Mouse (Mus musculus): Measurements from ENCODE around the gene Adora1.
A peak's percentile ranks its signal among the peaks of the same experiment; 100 is the strongest.

The Adora1 gene

DNA sequence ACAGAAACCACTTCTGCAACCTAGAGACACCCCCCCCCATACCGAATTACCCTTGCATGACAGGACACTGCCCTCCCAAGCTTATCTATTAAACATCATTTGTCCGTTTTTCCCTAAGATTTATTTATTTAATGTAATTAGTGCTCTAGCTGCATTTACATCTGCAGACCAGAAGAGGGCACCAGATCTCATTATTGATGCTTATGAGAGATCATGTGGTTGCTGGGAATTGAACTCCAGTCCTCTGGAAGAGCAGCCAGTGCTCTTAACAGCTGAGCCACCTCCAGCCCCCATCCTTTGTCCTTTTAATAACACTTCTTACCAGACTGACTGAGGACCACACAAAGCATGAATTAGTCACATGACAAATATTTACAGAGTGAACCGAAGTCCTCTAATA, 80.6 kb downstream of the Adora1 start:
- DNase-seq (ENCODE audit: low read depth, low spot score): no peak

- no peak for DNase-seq (ENCODE audit: low read depth, low spot score)
Observed at GRCm38 (mm10) chr1:134154121-134154520, 81.1 kb downstream of the Adora1 start.

DNA sequence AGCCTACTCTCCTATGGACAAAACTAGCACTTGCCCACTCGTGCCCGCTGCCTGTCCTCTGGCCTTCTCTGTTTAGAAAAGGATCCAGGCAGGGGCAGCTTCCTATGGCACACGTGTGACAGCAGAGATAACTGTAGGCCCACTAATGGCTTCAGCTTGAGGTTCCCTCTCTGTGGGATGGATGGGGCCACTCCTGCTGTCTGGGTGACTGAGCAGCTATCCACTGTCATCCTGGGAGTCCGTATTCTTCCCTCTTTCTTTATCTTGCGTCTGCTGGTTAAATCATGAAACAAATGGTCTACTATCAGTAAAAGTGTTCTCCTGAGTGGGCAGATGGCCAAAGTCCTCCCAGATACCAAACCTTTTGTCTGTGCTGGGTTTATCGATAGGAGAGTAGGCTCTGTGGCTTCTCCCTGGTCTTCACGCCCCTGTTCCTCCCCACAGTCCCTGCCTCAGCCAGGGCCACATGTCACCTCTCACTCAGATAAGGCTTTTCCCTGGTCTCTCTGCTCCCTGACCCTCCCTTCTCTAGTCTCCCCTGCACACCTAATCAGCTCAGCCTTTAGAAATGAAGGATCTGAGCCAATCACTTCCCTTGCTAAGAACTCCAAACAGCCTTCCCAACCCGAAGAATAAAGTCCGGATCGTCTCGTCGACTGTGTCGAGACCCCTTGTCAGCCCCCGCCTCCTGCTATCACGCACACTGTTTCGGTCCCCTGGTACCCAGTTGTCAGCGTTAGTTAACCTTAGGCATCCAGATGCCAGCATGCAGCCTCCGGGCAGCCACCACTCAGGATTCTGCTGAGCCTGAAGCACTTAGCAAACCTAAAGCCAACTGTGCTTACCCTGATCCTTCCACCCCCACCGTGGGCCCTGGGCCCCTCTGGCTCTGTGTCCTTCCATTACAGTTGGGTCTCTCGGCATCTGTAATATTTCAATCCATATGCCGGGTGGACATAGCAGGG, 82.3 kb downstream of the Adora1 start:
- no peak for DNase-seq (ENCODE audit: low read depth, low spot score)

GRCm38 (mm10) chr1:134151655-134152412, 83.4 kb downstream of the Adora1 start:
- DNase-seq (ENCODE audit: low read depth, low spot score): peak; percentile 82

GRCm38 (mm10) chr1:134150745-134151144, 84.5 kb downstream of the Adora1 start:
- no peak for DNase-seq (ENCODE audit: low read depth, low spot score)

GRCm38 (mm10) chr1:134150076-134150475, 85.2 kb downstream of the Adora1 start:
- no peak for DNase-seq (ENCODE audit: low read depth, low spot score)
